Mouse (Mus musculus) liver, postnatal 0 days (tissue): ENCODE measurements around the gene Csrp1.

Experiments
- CTCF ChIP-seq: sonication (generic); IDR thresholded peaks from 2 replicates; pipeline ENCODE4 v1.5.1; 2016; ENCODE audit warnings: antibody characterized with exemption, low read depth
- EP300 ChIP-seq: IDR thresholded peaks from 2 replicates; pipeline ENCODE4 v1.6.1; 2016; ENCODE audit warnings: antibody characterized with exemption, low read depth, mild to moderate bottlenecking

GRCm38 (mm10) chr1:135698451-135698921, 21.4 kb upstream of the Csrp1 start:
- TF ChIP-seq EP300 (no peak), CTCF (no peak)
